27 mouse cellular contexts compared by ENCODE assay signal in the genomic region with DNA sequence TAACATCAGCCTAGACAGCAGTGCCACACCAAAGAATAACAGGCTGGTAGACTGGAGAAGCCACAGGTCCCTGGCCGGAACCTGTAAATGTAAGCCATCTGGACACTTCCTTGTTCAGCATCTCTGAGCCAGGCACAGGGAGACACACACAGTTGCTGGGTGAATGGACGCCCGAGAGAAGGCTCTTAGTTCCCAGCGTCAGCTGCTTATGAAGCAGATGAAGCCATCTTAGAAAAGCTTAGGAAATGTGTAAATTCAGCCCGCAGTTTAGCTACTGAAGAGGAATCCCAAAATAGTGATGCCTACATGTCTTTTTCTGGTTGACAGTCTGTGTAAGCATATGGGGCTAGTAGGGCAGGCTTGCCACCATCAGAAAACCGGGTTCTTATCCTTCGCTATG.
DNase-seq lines count a peak whose midpoint lies in the region; ATAC-seq and TF ChIP-seq lines count a peak whose summit lies in the region.
"Had no signal": no experiment of that assay in that cellular context is flagged by ENCODE, and none has a peak within 500 bp of the region (broad histone marks: within the 10 kb centered on the region; RNA-seq: fewer than 3 reads in every experiment).

No protein-coding gene starts in this region.

- peak overlapping the region; percentile 66; the same call in 1 of the 2 replicates for H3K27ac ChIP-seq in forebrain, postnatal 0 days (ENCODE audit: low read depth, low read length)
- H3K27ac ChIP-seq in forebrain, embryonic 14.5 days (ENCODE audit: low read depth, low read length): no peak overlapping the region
- peak overlapping the region; percentile 63 for H3K27ac ChIP-seq in layer of hippocampus, adult 2 months
- no peak overlapping the region for H3K27ac ChIP-seq in heart, embryonic 10.5 days
- H3K27ac ChIP-seq: embryonic facial prominence, embryonic 12.5 days; embryonic facial prominence, embryonic 15.5 days; forebrain, embryonic 15.5 days; gastrocnemius, adult 2 months; heart, embryonic 13.5 days; hindbrain, embryonic 14.5 days; hindbrain, postnatal 0 days had no signal

- WGBS in forebrain, postnatal 0 days: 78% methylated on average over 7 of the region's 7 CpGs
- WGBS in forebrain, embryonic 14.5 days: 88% methylated on average over 7 of the region's 7 CpGs
- WGBS in heart, embryonic 10.5 days: 89% methylated on average over 7 of the region's 7 CpGs

- H3K36me3 ChIP-seq in forebrain, postnatal 0 days (ENCODE audit: insufficient read depth): no peaks in the 10 kb centered on the region
- H3K36me3 ChIP-seq in forebrain, embryonic 14.5 days (ENCODE audit: control insufficient read depth, insufficient read depth, low read length): no peaks in the 10 kb centered on the region
- no peaks in the 10 kb centered on the region for H3K36me3 ChIP-seq in heart, embryonic 10.5 days
- H3K36me3 ChIP-seq: embryonic facial prominence, embryonic 12.5 days; embryonic facial prominence, embryonic 15.5 days; forebrain, embryonic 15.5 days; heart, embryonic 13.5 days had no signal

- H3K4me3 ChIP-seq in forebrain, postnatal 0 days (ENCODE audit: low read depth, low read length): no peak overlapping the region
- H3K4me3 ChIP-seq in forebrain, embryonic 14.5 days (ENCODE audit: low read depth, low read length): no peak overlapping the region
- H3K4me3 ChIP-seq in layer of hippocampus, adult 2 months: no peak overlapping the region
- H3K4me3 ChIP-seq in heart, embryonic 10.5 days: no peak overlapping the region
- H3K4me3 ChIP-seq: embryonic facial prominence, embryonic 12.5 days; embryonic facial prominence, embryonic 15.5 days; forebrain, embryonic 15.5 days; gastrocnemius, adult 2 months; heart, embryonic 13.5 days had no signal

- no peaks in the 10 kb centered on the region for H3K27me3 ChIP-seq in forebrain, postnatal 0 days (ENCODE audit: insufficient read depth, low read length)
- H3K27me3 ChIP-seq in forebrain, embryonic 14.5 days (replicated peaks; ENCODE audit: control insufficient read depth, insufficient read depth, low read length): no peaks in the 10 kb centered on the region
- H3K27me3 ChIP-seq in heart, embryonic 10.5 days (ENCODE audit: insufficient read depth, poor library complexity, severe bottlenecking): peaks cover 30% of the 10 kb centered on the region
- H3K27me3 ChIP-seq: embryonic facial prominence, embryonic 12.5 days; embryonic facial prominence, embryonic 15.5 days; forebrain, embryonic 15.5 days; heart, embryonic 13.5 days had no signal

- no peaks in the 10 kb centered on the region for H3K9me3 ChIP-seq in forebrain, postnatal 0 days (ENCODE audit: low read length)
- H3K9me3 ChIP-seq in forebrain, embryonic 14.5 days (replicated peaks; ENCODE audit: control insufficient read depth, low read length): 0 out of 2 replicates have a peak, but pooled peaks cover 3% of the 10 kb centered on the region
- H3K9me3 ChIP-seq in heart, embryonic 10.5 days: peaks cover 4% of the 10 kb centered on the region; the same call in 1 of the 2 replicates
- H3K9me3 ChIP-seq: embryonic facial prominence, embryonic 15.5 days; forebrain, embryonic 15.5 days had no signal

- DNase-seq in forebrain, postnatal 0 days: no peak
- no peak for DNase-seq in forebrain, embryonic 14.5 days (ENCODE audit: low spot score)
- DNase-seq in layer of hippocampus, adult 2 months (ENCODE audit: low spot score in 2 of 2): no peak
- no peak for DNase-seq in layer of hippocampus, adult 9-10 months (ENCODE audit: low spot score)
- DNase-seq in left cerebral cortex, postnatal 36 days (ENCODE audit: low spot score in 2 of 2): peak; percentile 22 to 34
- no peak for DNase-seq in left cerebral cortex, adult 11 months (ENCODE audit: low spot score)
- DNase-seq in brain, adult 2 months (ENCODE audit: low read depth, low spot score): peak; percentile 74
- DNase-seq in heart, embryonic 10.5 days (ENCODE audit: low spot score): no peak
- DNase-seq: adrenal gland, adult 8-10 months; adrenal gland, postnatal 25 days; cerebellum, adult 11 months; cerebellum, adult 2 months; cerebellum, adult 9-11 months; cerebellum, postnatal 25 days; gastrocnemius, adult 2 months; gastrocnemius, postnatal 25 days; heart, adult 18-20 months; heart, postnatal 14 days; heart, postnatal 4 days had no signal

- no peak overlapping the region for H3K9ac ChIP-seq in forebrain, postnatal 0 days
- H3K9ac ChIP-seq in forebrain, embryonic 14.5 days (ENCODE audit: low read length): no peak overlapping the region
- H3K9ac ChIP-seq: embryonic facial prominence, embryonic 12.5 days; embryonic facial prominence, embryonic 15.5 days; forebrain, embryonic 15.5 days; heart, embryonic 13.5 days; hindbrain, embryonic 14.5 days had no signal

- H3K4me2 ChIP-seq in forebrain, postnatal 0 days (ENCODE audit: low read depth): no peak overlapping the region
- no peak overlapping the region for H3K4me2 ChIP-seq in forebrain, embryonic 14.5 days (ENCODE audit: low read length)
- H3K4me2 ChIP-seq: embryonic facial prominence, embryonic 12.5 days; embryonic facial prominence, embryonic 15.5 days; forebrain, embryonic 15.5 days; heart, embryonic 13.5 days; hindbrain, embryonic 14.5 days had no signal

- ATAC-seq in forebrain, postnatal 0 days: peak; percentile 27
- ATAC-seq in forebrain, embryonic 14.5 days: no peak
- ATAC-seq: activated CD4-positive, CD25-positive, alpha-beta regulatory T cell, adult 4 months; forebrain, embryonic 15.5 days; hindbrain, postnatal 0 days; inflammation-experienced regulatory T-cells, adult 6 months had no signal

- no peak for TF ChIP-seq CTCF in forebrain, postnatal 0 days (IDR thresholded peaks at IDR 0.05; ENCODE audit: low read depth)
- no peak for TF ChIP-seq CTCF in layer of hippocampus, adult 2 months (conservative IDR thresholded peaks at IDR 0.05)

- intact Hi-C loops in left cerebral cortex, postnatal 36 days (cut with DNase I): no loop called here

- no peaks in the 10 kb centered on the region for H3K4me1 ChIP-seq in forebrain, postnatal 0 days (ENCODE audit: insufficient read depth)
- H3K4me1 ChIP-seq in forebrain, embryonic 14.5 days (ENCODE audit: control insufficient read depth, insufficient read depth, low read length): no peaks in the 10 kb centered on the region
- 0 out of 2 replicates have a peak, but pooled peaks cover 8% of the 10 kb centered on the region for H3K4me1 ChIP-seq in heart, embryonic 10.5 days
- H3K4me1 ChIP-seq: embryonic facial prominence, embryonic 12.5 days; forebrain, embryonic 15.5 days; heart, embryonic 13.5 days had no signal

Comparison
In these comparisons a context has a peak if more than half of its experiments do, and no peak if none do; other contexts are left out.
1. DNase-seq: peak in left cerebral cortex, postnatal 36 days (2 of 2) and brain, adult 2 months (single experiment); none in forebrain, postnatal 0 days (single experiment), forebrain, embryonic 14.5 days (single experiment), layer of hippocampus, adult 2 months (0 of 2), layer of hippocampus, adult 9-10 months (single experiment), left cerebral cortex, adult 11 months (single experiment) and heart, embryonic 10.5 days (single experiment).
2. H3K27ac ChIP-seq: peak in forebrain, postnatal 0 days (single experiment) and layer of hippocampus, adult 2 months (single experiment); none in forebrain, embryonic 14.5 days (single experiment) and heart, embryonic 10.5 days (single experiment).